Mouse (Mus musculus): ENCODE data around the gene Ddx51. TPM values are rescaled to one million over a fixed set of nuclear protein-coding genes. Genes with fewer than 3 reads are reported as not detected.

The Ddx51 gene
- polyA plus RNA-seq, 1 experiment from 2014 or later, result 33.0 TPM

- Histone ChIP-seq H3K9me3 (ENCODE audit: control insufficient read depth, low read length) (no peaks in the 10 kb centered on the region), H3K36me3 (ENCODE audit: control insufficient read depth, insufficient read depth, low read length) (no peaks in the 10 kb centered on the region), H3K4me2 (no peak overlapping the region), H3K27ac (ENCODE audit: low read depth, low read length) (no peak overlapping the region), H3K4me3 (ENCODE audit: low read depth, low read length) (no peak overlapping the region), H3K9ac (ENCODE audit: low read length) (peak overlapping the region; percentile 33; the same call in 1 of the 2 replicates), H3K27me3 (ENCODE audit: control insufficient read depth, insufficient read depth, low read length) (no peaks in the 10 kb centered on the region), H3K4me1 (ENCODE audit: control insufficient read depth, insufficient read depth, low read length) (no peaks in the 10 kb centered on the region)
- peak; percentile 95 for DNase-seq (ENCODE audit: low spot score, missing footprints)
- WGBS, result 27% methylated on average over 12 of the region's 12 CpGs
- ATAC-seq (ENCODE audit: low FRiP score), result no peak; the same call in 1 of the 2 replicates
These were observed 13.8 kb upstream of the Ddx51 start for GRCm38 (mm10) chr5:110639459-110639858.

GRCm38 (mm10) chr5:110646377-110646776 is 6.9 kb upstream of the Ddx51 start:
- DNase-seq (ENCODE audit: low spot score, missing footprints) (no peak), ATAC-seq (ENCODE audit: low FRiP score) (no peak)
- H3K36me3 ChIP-seq (ENCODE audit: control insufficient read depth, insufficient read depth, low read length), result peaks cover 26% of the 10 kb centered on the region
- H3K27ac ChIP-seq (ENCODE audit: low read depth, low read length), result no peak overlapping the region
- no peaks in the 10 kb centered on the region for H3K27me3 ChIP-seq (ENCODE audit: control insufficient read depth, insufficient read depth, low read length)
- H3K4me2 ChIP-seq, result no peak overlapping the region
- no peak overlapping the region for H3K4me3 ChIP-seq (ENCODE audit: low read depth, low read length)
- H3K9ac ChIP-seq (ENCODE audit: low read length), result no peak overlapping the region
- H3K4me1 ChIP-seq (ENCODE audit: control insufficient read depth, insufficient read depth, low read length), result no peaks in the 10 kb centered on the region
- no peaks in the 10 kb centered on the region for H3K9me3 ChIP-seq (ENCODE audit: control insufficient read depth, low read length)

- Histone ChIP-seq H3K4me2 (peak overlapping the region; percentile 89), H3K9ac (ENCODE audit: low read length) (peak overlapping the region; percentile 84), H3K27me3 (ENCODE audit: control insufficient read depth, insufficient read depth, low read length) (no peaks in the 10 kb centered on the region), H3K4me1 (ENCODE audit: control insufficient read depth, insufficient read depth, low read length) (peaks cover 6% of the 10 kb centered on the region), H3K36me3 (ENCODE audit: control insufficient read depth, insufficient read depth, low read length) (peaks cover 38% of the 10 kb centered on the region), H3K27ac (ENCODE audit: low read depth, low read length) (no peak overlapping the region), H3K4me3 (ENCODE audit: low read depth, low read length) (peak overlapping the region; percentile 95), H3K9me3 (ENCODE audit: control insufficient read depth, low read length) (no peaks in the 10 kb centered on the region)
- DNase-seq (ENCODE audit: low spot score, missing footprints) (no peak), ATAC-seq (ENCODE audit: low FRiP score) (peak; percentile 63; the same call in 1 of the 2 replicates)
- whole genome bisulfite sequencing, result 2% methylated on average over 33 of the region's 37 CpGs
These were observed 435 bp downstream of the Ddx51 start for GRCm38 (mm10) chr5:110653686-110654085.

- H3K27me3 ChIP-seq (ENCODE audit: control insufficient read depth, insufficient read depth, low read length), result no peaks in the 10 kb centered on the region
- H3K4me1 ChIP-seq (ENCODE audit: control insufficient read depth, insufficient read depth, low read length), result no peaks in the 10 kb centered on the region
- H3K4me2 ChIP-seq, result no peak overlapping the region
- H3K9me3 ChIP-seq (ENCODE audit: control insufficient read depth, low read length), result no peaks in the 10 kb centered on the region
- no peak for ATAC-seq (ENCODE audit: low FRiP score)
- no peak overlapping the region for H3K27ac ChIP-seq (ENCODE audit: low read depth, low read length)
- DNase-seq (ENCODE audit: low spot score, missing footprints), result no peak
- H3K4me3 ChIP-seq (ENCODE audit: low read depth, low read length), result no peak overlapping the region
- H3K9ac ChIP-seq (ENCODE audit: low read length), result no peak overlapping the region
- H3K36me3 ChIP-seq (ENCODE audit: control insufficient read depth, insufficient read depth, low read length), result peaks cover 26% of the 10 kb centered on the region
These were observed 6.4 kb downstream of the Ddx51 start for GRCm38 (mm10) chr5:110659682-110660081.

- Histone ChIP-seq H3K4me2 (no peak overlapping the region), H3K27me3 (ENCODE audit: control insufficient read depth, insufficient read depth, low read length) (no peaks in the 10 kb centered on the region), H3K4me3 (ENCODE audit: low read depth, low read length) (no peak overlapping the region), H3K9me3 (ENCODE audit: control insufficient read depth, low read length) (no peaks in the 10 kb centered on the region), H3K9ac (ENCODE audit: low read length) (no peak overlapping the region), H3K36me3 (ENCODE audit: control insufficient read depth, insufficient read depth, low read length) (peaks cover 31% of the 10 kb centered on the region), H3K27ac (ENCODE audit: low read depth, low read length) (no peak overlapping the region), H3K4me1 (ENCODE audit: control insufficient read depth, insufficient read depth, low read length) (no peaks in the 10 kb centered on the region)
- ATAC-seq (ENCODE audit: low FRiP score) (no peak), DNase-seq (ENCODE audit: low spot score, missing footprints) (no peak)
- 93% methylated on average over 2 of the region's 2 CpGs for WGBS
These were observed 10.8 kb downstream of the Ddx51 start for GRCm38 (mm10) chr5:110664041-110664440.

- Histone ChIP-seq H3K4me2 (no peak overlapping the region), H3K36me3 (ENCODE audit: control insufficient read depth, insufficient read depth, low read length) (peaks cover 31% of the 10 kb centered on the region), H3K4me1 (ENCODE audit: control insufficient read depth, insufficient read depth, low read length) (no peaks in the 10 kb centered on the region), H3K27me3 (ENCODE audit: control insufficient read depth, insufficient read depth, low read length) (no peaks in the 10 kb centered on the region), H3K27ac (ENCODE audit: low read depth, low read length) (no peak overlapping the region), H3K4me3 (ENCODE audit: low read depth, low read length) (no peak overlapping the region), H3K9me3 (ENCODE audit: control insufficient read depth, low read length) (no peaks in the 10 kb centered on the region), H3K9ac (ENCODE audit: low read length) (no peak overlapping the region)
- 94% methylated on average over 2 of the region's 2 CpGs for WGBS
- ATAC-seq (ENCODE audit: low FRiP score) (no peak), DNase-seq (ENCODE audit: low spot score, missing footprints) (no peak)
These were observed 11.6 kb downstream of the Ddx51 start for GRCm38 (mm10) chr5:110664750-110665269.

GRCm38 (mm10) chr5:110665486-110666121 is 12.4 kb downstream of the Ddx51 start:
- WGBS, result 71% methylated on average over 6 of the region's 6 CpGs
- ATAC-seq (ENCODE audit: low FRiP score) (no peak), DNase-seq (ENCODE audit: low spot score, missing footprints) (no peak)
- no peak overlapping the region for H3K4me2 ChIP-seq
- no peaks in the 10 kb centered on the region for H3K9me3 ChIP-seq (ENCODE audit: control insufficient read depth, low read length)
- no peak overlapping the region for H3K9ac ChIP-seq (ENCODE audit: low read length)
- H3K36me3 ChIP-seq (ENCODE audit: control insufficient read depth, insufficient read depth, low read length), result peaks cover 37% of the 10 kb centered on the region
- H3K27ac ChIP-seq (ENCODE audit: low read depth, low read length), result no peak overlapping the region
- no peak overlapping the region for H3K4me3 ChIP-seq (ENCODE audit: low read depth, low read length)
- no peaks in the 10 kb centered on the region for H3K4me1 ChIP-seq (ENCODE audit: control insufficient read depth, insufficient read depth, low read length)
- no peaks in the 10 kb centered on the region for H3K27me3 ChIP-seq (ENCODE audit: control insufficient read depth, insufficient read depth, low read length)

- Histone ChIP-seq H3K27ac (ENCODE audit: low read depth, low read length) (no peak overlapping the region), H3K4me2 (no peak overlapping the region), H3K9me3 (ENCODE audit: control insufficient read depth, low read length) (no peaks in the 10 kb centered on the region), H3K36me3 (ENCODE audit: control insufficient read depth, insufficient read depth, low read length) (peaks cover 37% of the 10 kb centered on the region), H3K4me1 (ENCODE audit: control insufficient read depth, insufficient read depth, low read length) (no peaks in the 10 kb centered on the region), H3K27me3 (ENCODE audit: control insufficient read depth, insufficient read depth, low read length) (no peaks in the 10 kb centered on the region), H3K4me3 (ENCODE audit: low read depth, low read length) (no peak overlapping the region), H3K9ac (ENCODE audit: low read length) (no peak overlapping the region)
- ATAC-seq (ENCODE audit: low FRiP score), result no peak
- DNase-seq (ENCODE audit: low spot score, missing footprints), result no peak
- WGBS, result 91% methylated on average over 6 of the region's 8 CpGs
These were observed 28.8 kb downstream of the Ddx51 start for GRCm38 (mm10) chr5:110682041-110682440.

GRCm38 (mm10) chr5:110698617-110699016 is 45.4 kb downstream of the Ddx51 start:
- Histone ChIP-seq H3K36me3 (ENCODE audit: control insufficient read depth, insufficient read depth, low read length) (peaks cover 23% of the 10 kb centered on the region), H3K27me3 (ENCODE audit: control insufficient read depth, insufficient read depth, low read length) (no peaks in the 10 kb centered on the region), H3K4me3 (ENCODE audit: low read depth, low read length) (no peak overlapping the region), H3K4me1 (ENCODE audit: control insufficient read depth, insufficient read depth, low read length) (no peaks in the 10 kb centered on the region), H3K4me2 (no peak overlapping the region), H3K9ac (ENCODE audit: low read length) (no peak overlapping the region), H3K27ac (ENCODE audit: low read depth, low read length) (no peak overlapping the region), H3K9me3 (ENCODE audit: control insufficient read depth, low read length) (no peaks in the 10 kb centered on the region)
- DNase-seq (ENCODE audit: low spot score, missing footprints) (no peak), ATAC-seq (ENCODE audit: low FRiP score) (no peak)
- 89% methylated on average over 4 of the region's 4 CpGs for WGBS
